Mouse (Mus musculus): ENCODE results near the gene Ptgis.
"Not testable (repeated sequence)": the region's sequence is repeated elsewhere in the genome, so short reads cannot be mapped to it uniquely, and the experiment has no call there.

Gene Ptgis

GRCm38 (mm10) chr2:167232132-167233008 lies 8.0 kb downstream of the Ptgis start:
- no peak for DNase-seq (ENCODE audit: low read depth)

GRCm38 (mm10) chr2:167230554-167230953 lies 9.8 kb downstream of the Ptgis start:
- peak; percentile 45 for DNase-seq (ENCODE audit: low read depth)

- no peak for DNase-seq (ENCODE audit: low read depth)
Measured at GRCm38 (mm10) chr2:167224937-167225336, 15.5 kb downstream of the Ptgis start.

- DNase-seq (ENCODE audit: low read depth), result no peak
Measured at GRCm38 (mm10) chr2:167224194-167224593, 16.2 kb downstream of the Ptgis start.

GRCm38 (mm10) chr2:167222152-167222551 lies 18.3 kb downstream of the Ptgis start:
- DNase-seq (ENCODE audit: low read depth), result peak; percentile 78

GRCm38 (mm10) chr2:167221159-167221845 lies 19.1 kb downstream of the Ptgis start:
- DNase-seq (ENCODE audit: low read depth), result no peak

- DNase-seq (ENCODE audit: low read depth), result no peak
Measured at GRCm38 (mm10) chr2:167220736-167221135, 19.7 kb downstream of the Ptgis start.

- DNase-seq (ENCODE audit: low read depth), result peak; percentile 81
Measured at GRCm38 (mm10) chr2:167219154-167219775, 21.1 kb downstream of the Ptgis start.

- DNase-seq (ENCODE audit: low read depth), result no peak
Measured at GRCm38 (mm10) chr2:167213666-167214065, 26.7 kb downstream of the Ptgis start.

- DNase-seq (ENCODE audit: low read depth), result peak; percentile 34
Measured at GRCm38 (mm10) chr2:167213076-167213475, 27.3 kb downstream of the Ptgis start.

- DNase-seq (ENCODE audit: low read depth), result no peak
Measured at GRCm38 (mm10) chr2:167212551-167212950, 27.9 kb downstream of the Ptgis start.

- DNase-seq (ENCODE audit: low read depth), result no peak
Measured at GRCm38 (mm10) chr2:167212089-167212488, 28.3 kb downstream of the Ptgis start.

- no peak for DNase-seq (ENCODE audit: low read depth)
Measured at GRCm38 (mm10) chr2:167209900-167210299, 30.5 kb downstream of the Ptgis start.

GRCm38 (mm10) chr2:167208984-167209383 lies 31.4 kb downstream of the Ptgis start:
- DNase-seq (ENCODE audit: low read depth), result no peak

GRCm38 (mm10) chr2:167205918-167206629 lies 34.3 kb downstream of the Ptgis start:
- no peak for DNase-seq (ENCODE audit: low read depth)

- DNase-seq (ENCODE audit: low read depth), result not testable (repeated sequence)
Measured at GRCm38 (mm10) chr2:167204686-167205085, 35.7 kb downstream of the Ptgis start.

GRCm38 (mm10) chr2:167203505-167204166 lies 36.8 kb downstream of the Ptgis start:
- peak; percentile 35 for DNase-seq (ENCODE audit: low read depth)

- no peak for DNase-seq (ENCODE audit: low read depth)
Measured at GRCm38 (mm10) chr2:167201463-167202291, 38.7 kb downstream of the Ptgis start.

GRCm38 (mm10) chr2:167198660-167199427 lies 41.6 kb downstream of the Ptgis start:
- DNase-seq (ENCODE audit: low read depth), result no peak

- DNase-seq (ENCODE audit: low read depth), result no peak
Measured at GRCm38 (mm10) chr2:167193361-167193760, 47.0 kb downstream of the Ptgis start.
